Mouse (Mus musculus) gastrocnemius, postnatal 10 days (tissue): ENCODE data around the gene Fpr-rs6. TPM values are rescaled to one million over a fixed set of nuclear protein-coding genes. Genes with fewer than 3 reads are reported as not detected.

Source experiments
- DNase-seq: peaks from one replicate; pipeline ENCODE4 v3.0.0; 2021; ENCODE audit warnings: mixed read lengths
- long read RNA-seq, 2 experiments: library from polyadenylated mRNA; stranded (forward); transcript quantifications; one replicate each; pipeline ENCODE4 v2.0.0; 2021
- total RNA-seq, 2 experiments: library from RNA; stranded (reverse); gene quantifications; 2 replicates each; pipeline ENCODE4 v1.2.3; 2021

Gene Fpr-rs6
- not detected for total RNA-seq
- long read RNA-seq, experiment 1, result 0 reads
- long read RNA-seq, experiment 2, result 0 reads

- no peak for DNase-seq
Observed at GRCm38 (mm10) chr17:20182997-20183396, at the start of gene Fpr-rs6. Fpr-rs6 (minus strand) TSS chr17:20183097.

Other genes with a start within 250 kb of the Fpr-rs6 start
- gene Vmn2r104, start 134.8 kb downstream of the Fpr-rs6 start, total RNA-seq, result not detected
- gene Fpr-rs7, start 68.9 kb downstream of the Fpr-rs6 start, total RNA-seq, result not detected
- gene Vmn2r105, start 52.0 kb upstream of the Fpr-rs6 start, total RNA-seq, result not detected
- not detected for gene Vmn2r106, start 102.5 kb upstream of the Fpr-rs6 start, total RNA-seq
- gene Vmn2r107, start 162.1 kb upstream of the Fpr-rs6 start, total RNA-seq, result not detected
- not detected for gene Vmn1r224, start 231.0 kb upstream of the Fpr-rs6 start, total RNA-seq